Mouse (Mus musculus) liver, postnatal 0 days (tissue): ENCODE measurements around the gene Gm17409.
A peak's percentile ranks its signal among the peaks of the same experiment; 100 is the strongest.

ENCODE experiments used
- CTCF ChIP-seq: sonication (generic); IDR thresholded peaks from 2 replicates; pipeline ENCODE4 v1.5.1; 2016; ENCODE audit warnings: antibody characterized with exemption, low read depth
- EP300 ChIP-seq: IDR thresholded peaks from 2 replicates; pipeline ENCODE4 v1.6.1; 2016; ENCODE audit warnings: antibody characterized with exemption, low read depth, mild to moderate bottlenecking

- TF ChIP-seq CTCF (peak; percentile 30), EP300 (no peak)
Measured at GRCm38 (mm10) chr2:58457488-58457865, 12.4 kb upstream of the Gm17409 start.
